Mouse (Mus musculus) ES-E14 (cell line): ENCODE measurements around the gene Pak1. TPM values are rescaled to one million over a fixed set of nuclear protein-coding genes. Genes with fewer than 3 reads are reported as not detected.

Experiments
- DNase-seq: peaks from one replicate; pipeline ENCODE4 v3.0.0-alpha.2; 2013; ENCODE audit warnings: low read depth, low spot score
- H3K27ac ChIP-seq: 2 replicates; pipeline ENCODE4 v1.5.1; 2012; ENCODE audit warnings: low read depth, mild to moderate bottlenecking, low read length, moderate library complexity, mixed read lengths; ENCODE audit not compliant: poor library complexity, insufficient read depth, severe bottlenecking
- H3K36me3 ChIP-seq: 2 replicates; pipeline ENCODE4 v1.6.1; 2012; ENCODE audit warnings: mild to moderate bottlenecking, low read length, moderate library complexity, mixed read lengths; ENCODE audit not compliant: control insufficient read depth, poor library complexity, insufficient read depth, severe bottlenecking
- H3K4me1 ChIP-seq, 2 experiments: fragments of 150-350 bp in 1 of 2; sonication (generic) in 1 of 2; 2 replicates each; pipeline ENCODE4 v1.6.1; 2012; ENCODE audit warnings: low read length in 2 of 2, mild to moderate bottlenecking in 1 of 2, mixed read lengths in 1 of 2; ENCODE audit not compliant: control insufficient read depth in 2 of 2, insufficient read depth in 2 of 2, poor library complexity in 1 of 2
- H3K4me3 ChIP-seq, 2 experiments: fragments of 150-350 bp in 1 of 2; sonication (generic) in 1 of 2; 2 replicates each; pipeline ENCODE4 v1.5.1; 2012; ENCODE audit warnings: low read length in 2 of 2, low read depth in 1 of 2, mild to moderate bottlenecking in 1 of 2, mixed read lengths in 1 of 2; ENCODE audit not compliant: insufficient read depth in 1 of 2, poor library complexity in 1 of 2, severe bottlenecking in 1 of 2
- H3K9ac ChIP-seq: 2 replicates; pipeline ENCODE4 v1.6.1; 2012; ENCODE audit warnings: low read depth, mild to moderate bottlenecking, low read length, mixed read lengths; ENCODE audit not compliant: poor library complexity, insufficient read depth, severe bottlenecking
- H3K9me3 ChIP-seq: fragments of 150-350 bp; sonication (generic); 2 replicates; pipeline ENCODE4 v1.6.1; 2012; ENCODE audit warnings: low read depth, mild to moderate bottlenecking, low read length; ENCODE audit not compliant: control insufficient read depth, insufficient read depth
- CHD2 ChIP-seq: IDR thresholded peaks from 2 replicates; pipeline ENCODE4 v1.6.1; 2014; ENCODE audit warnings: mild to moderate bottlenecking, low read depth, low read length, inconsistent platforms
- HCFC1 ChIP-seq: IDR thresholded peaks from 2 replicates; pipeline ENCODE4 v1.6.1; 2012; ENCODE audit warnings: low read length, inconsistent platforms, borderline replicate concordance; ENCODE audit not compliant: insufficient read depth
- MAFK ChIP-seq: IDR thresholded peaks from 2 replicates; pipeline ENCODE4 v1.6.1; 2014; ENCODE audit warnings: mild to moderate bottlenecking, low read depth, low read length, inconsistent platforms; ENCODE audit not compliant: insufficient read depth
- ZC3H11A ChIP-seq: IDR thresholded peaks from 2 replicates; pipeline ENCODE4 v1.6.1; 2012; ENCODE audit warnings: low read depth, mild to moderate bottlenecking, inconsistent platforms, low read length, borderline replicate concordance
- ZNF384 ChIP-seq: IDR thresholded peaks from 2 replicates; pipeline ENCODE4 v1.6.1; 2012; ENCODE audit warnings: low read depth, low read length, inconsistent platforms
- in situ Hi-C, 2 experiments: fragments of 600-800 bp; cut with MboI; formaldehyde crosslinking; loops; one replicate each; pipeline ENCODE4 v1.15.1; 2025; ENCODE audit warnings: low sequenced_read_pairs in 2 of 2, inconsistent platforms in 1 of 2; ENCODE audit not compliant: unreplicated experiment in 2 of 2
- total RNA-seq: library from RNA; depleted of rRNA; stranded (reverse); fragments of 300-350 nt; gene quantifications from 2 replicates; pipeline ENCODE4 v1.2.3, GENCODE M21; 2012

The Pak1 gene
- total RNA-seq, 1 experiment: 19.1 TPM

DNA sequence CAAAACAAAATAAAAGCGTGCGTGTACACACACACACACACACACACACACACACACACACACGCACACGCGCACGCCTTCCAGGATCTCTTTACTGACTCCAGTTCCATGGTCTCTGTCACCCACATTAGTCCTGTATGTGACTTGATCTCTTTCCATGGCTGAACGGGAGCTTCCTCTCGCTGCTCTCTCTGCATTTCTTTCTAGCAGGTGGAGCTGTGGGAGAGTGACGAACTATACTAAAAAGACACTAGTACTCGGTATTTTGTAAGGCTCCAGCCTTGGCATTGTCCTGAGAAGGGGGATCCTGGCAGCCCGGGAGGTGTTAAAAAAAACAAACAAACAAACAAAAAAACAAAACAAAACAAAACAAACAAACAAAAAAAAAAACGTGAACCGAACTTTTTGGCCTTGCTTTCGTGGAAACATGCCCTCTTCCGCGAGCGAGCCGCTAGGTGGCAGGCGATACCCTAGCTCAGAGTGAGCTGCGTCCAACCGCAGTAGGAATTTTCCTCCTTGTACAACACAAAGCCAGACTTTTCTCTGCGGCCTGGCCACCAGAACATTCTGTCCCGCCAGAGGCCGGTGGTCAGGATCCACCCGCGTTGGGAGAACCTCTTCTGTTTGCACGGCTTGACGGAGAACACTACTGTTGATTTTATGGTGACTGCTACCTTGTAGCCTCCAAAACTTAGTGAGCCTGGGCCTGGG is 40.4 kb upstream of the Pak1 start:
- no peak for DNase-seq
- TF ChIP-seq ZNF384: peak; percentile 56; the same call in 1 of the 2 replicates
- no peak for TF ChIP-seq CHD2
- peak; percentile 83; the same call in 1 of the 2 replicates for TF ChIP-seq ZC3H11A
- no peak overlapping the region for H3K4me3 ChIP-seq
- H3K4me1 ChIP-seq: peaks cover 2 to 3% of the 10 kb centered on the region in 2 experiments; a peak in 2 of 4 replicates
- in situ Hi-C loops: loop anchor here (5.0 to 10.0 kb wide), 2 partner anchors 234 to 367 kb away; partner anchors contain the start of gene Myo7a (in 1 of the 2)
- H3K9me3 ChIP-seq: no peaks in the 10 kb centered on the region
- H3K36me3 ChIP-seq: no peaks in the 10 kb centered on the region
- H3K27ac ChIP-seq: no peak overlapping the region
- H3K9ac ChIP-seq: no peak overlapping the region

DNA sequence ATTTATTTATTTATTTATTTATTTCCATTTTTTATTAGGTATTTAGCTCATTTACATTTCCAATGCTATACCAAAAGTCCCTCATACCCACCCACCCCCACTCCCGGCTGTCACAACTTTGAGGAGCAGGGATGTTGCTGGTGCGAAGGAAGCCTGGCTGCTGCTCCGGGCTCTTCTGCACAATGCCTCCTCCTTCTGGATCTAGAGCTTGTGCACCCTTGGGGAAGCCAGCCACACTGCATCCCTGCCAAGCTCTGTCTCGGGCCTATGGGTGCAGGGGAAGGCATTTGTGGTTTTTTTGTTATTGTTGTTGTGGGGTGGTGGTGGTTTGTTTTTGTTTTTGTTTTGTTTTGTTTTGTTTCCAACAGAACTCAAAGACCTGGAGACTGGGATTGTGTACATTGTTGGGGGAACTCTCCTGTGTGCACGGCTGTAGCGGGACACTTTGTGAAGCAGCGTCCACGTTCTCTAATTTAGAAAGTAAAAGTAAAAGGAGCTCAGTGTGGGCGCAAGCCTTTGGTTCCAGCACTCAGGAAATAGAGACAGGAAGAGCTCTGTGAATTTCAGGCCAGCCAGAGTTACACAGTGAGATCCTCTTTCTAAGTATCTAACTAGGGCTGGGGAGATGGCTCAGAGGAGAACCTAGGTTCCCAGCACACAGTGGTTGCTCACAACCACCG is 39.7 kb upstream of the Pak1 start:
- peaks cover 2 to 3% of the 10 kb centered on the region in 2 experiments; a peak in 2 of 4 replicates for H3K4me1 ChIP-seq
- in situ Hi-C loops: loop anchor here (5.0 to 10.0 kb wide), 2 partner anchors 234 to 366 kb away; partner anchors contain the start of gene Myo7a (in 1 of the 2)
- DNase-seq: no peak
- H3K4me3 ChIP-seq: peak overlapping the region in 1 of 2 experiments; percentile 30; a peak in 1 of 4 replicates
- H3K36me3 ChIP-seq: no peaks in the 10 kb centered on the region
- no peaks in the 10 kb centered on the region for H3K9me3 ChIP-seq
- no peak overlapping the region for H3K27ac ChIP-seq
- TF ChIP-seq CHD2 (no peak), MAFK (no peak), ZNF384 (no peak), HCFC1 (no peak), ZC3H11A (no peak)
- H3K9ac ChIP-seq: no peak overlapping the region; the same call in 1 of the 2 replicates

DNA sequence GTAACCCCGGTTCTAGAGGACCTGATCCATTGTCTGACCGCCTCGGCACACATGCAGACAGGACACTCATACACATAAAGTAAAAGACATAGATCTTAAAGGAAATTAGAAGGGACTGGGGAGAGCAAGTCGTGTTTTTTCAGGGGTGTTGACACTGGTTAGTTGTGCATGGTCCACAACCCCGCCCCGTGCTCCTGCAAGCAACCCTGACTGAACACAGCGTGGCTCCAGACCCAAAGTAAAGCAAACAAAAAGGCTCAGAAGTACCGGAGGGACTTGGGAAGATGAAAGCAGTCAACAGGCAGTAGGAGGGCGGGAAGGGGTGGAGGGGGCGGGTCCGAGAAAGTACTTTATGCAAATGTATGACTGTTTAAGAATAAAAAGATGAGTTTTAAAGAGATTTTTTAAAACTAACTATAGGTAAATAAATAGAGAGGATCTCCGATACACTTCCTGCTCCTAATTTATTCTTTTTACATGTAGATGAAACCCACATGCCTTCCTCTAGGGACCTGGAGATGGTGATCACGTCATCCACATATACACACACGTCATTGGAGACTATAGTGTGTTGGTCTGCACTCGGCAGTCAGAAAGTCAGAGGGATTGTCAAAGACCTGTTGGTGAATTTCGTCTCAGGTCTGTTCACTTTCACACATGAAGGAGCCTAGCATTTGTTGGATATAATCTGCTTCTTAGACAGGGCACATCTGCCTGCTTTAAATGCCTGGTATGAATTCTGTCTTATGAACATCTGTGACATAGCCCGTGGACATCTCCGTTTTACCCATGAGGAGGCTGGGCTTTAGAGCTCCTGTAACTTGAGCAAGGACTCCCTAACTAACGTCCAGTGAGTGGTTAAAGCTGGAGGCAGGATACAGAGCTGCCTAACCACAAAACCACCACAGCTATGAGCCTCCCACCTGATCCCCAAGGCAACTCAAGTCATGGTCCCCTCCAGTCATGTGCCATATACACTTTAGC is 38.8 kb upstream of the Pak1 start:
- H3K27ac ChIP-seq: no peak overlapping the region

More for the DNA sequence above, 38.8 kb upstream of the Pak1 start:
- in situ Hi-C loops: loop anchor here (5.0 to 10.0 kb wide), 3 partner anchors 233 to 368 kb away; partner anchors contain the start of gene Myo7a (in 2 of the 2)
- H3K4me1 ChIP-seq: peaks cover 0 to 2% of the 10 kb centered on the region in 2 experiments; a peak in 2 of 4 replicates
- peak overlapping the region in 1 of 2 experiments; percentile 30; a peak in 2 of 4 replicates for H3K4me3 ChIP-seq
- H3K36me3 ChIP-seq: no peaks in the 10 kb centered on the region
- H3K9me3 ChIP-seq: no peaks in the 10 kb centered on the region
- no peak overlapping the region; the same call in 1 of the 2 replicates for H3K9ac ChIP-seq
- TF ChIP-seq MAFK (no peak), HCFC1 (no peak)
- peak; percentile 66 for DNase-seq
